Mouse (Mus musculus): Measurements from ENCODE around the gene Fkbp5. TPM values are rescaled to one million over a fixed set of nuclear protein-coding genes. Genes with fewer than 3 reads are reported as not detected.
A peak's percentile ranks its signal among the peaks of the same experiment; 100 is the strongest.

The Fkbp5 gene
- polyA plus RNA-seq, 1 experiment from 2014 or later, result 35.0 TPM

GRCm38 (mm10) chr17:28472696-28473095, 44.6 kb downstream of the Fkbp5 start:
- Histone ChIP-seq H3K4me1 (peaks cover 26% of the 10 kb centered on the region), H3K36me3 (no peaks in the 10 kb centered on the region), H3K4me3 (replicated peaks) (no peak overlapping the region), H3K27ac (no peak overlapping the region), H3K9ac (no peak overlapping the region), H3K4me2 (no peak overlapping the region), H3K9me3 (replicated peaks) (no peaks in the 10 kb centered on the region), H3K27me3 (no peaks in the 10 kb centered on the region)
- no peak for ATAC-seq (replicated peaks; ENCODE audit: low FRiP score)
- WGBS, result 85% methylated on average over 5 of the region's 5 CpGs

GRCm38 (mm10) chr17:28470876-28471275, 46.5 kb downstream of the Fkbp5 start:
- Histone ChIP-seq H3K4me3 (replicated peaks) (no peak overlapping the region), H3K4me2 (no peak overlapping the region), H3K36me3 (no peaks in the 10 kb centered on the region), H3K27me3 (no peaks in the 10 kb centered on the region), H3K9ac (no peak overlapping the region), H3K4me1 (peaks cover 34% of the 10 kb centered on the region), H3K9me3 (replicated peaks) (no peaks in the 10 kb centered on the region), H3K27ac (0 out of 2 replicates have a peak overlapping the region, but pooled peaks have one; percentile 14)
- WGBS, result 40% methylated on average over 6 of the region's 6 CpGs
- ATAC-seq (replicated peaks; ENCODE audit: low FRiP score), result no peak

DNA sequence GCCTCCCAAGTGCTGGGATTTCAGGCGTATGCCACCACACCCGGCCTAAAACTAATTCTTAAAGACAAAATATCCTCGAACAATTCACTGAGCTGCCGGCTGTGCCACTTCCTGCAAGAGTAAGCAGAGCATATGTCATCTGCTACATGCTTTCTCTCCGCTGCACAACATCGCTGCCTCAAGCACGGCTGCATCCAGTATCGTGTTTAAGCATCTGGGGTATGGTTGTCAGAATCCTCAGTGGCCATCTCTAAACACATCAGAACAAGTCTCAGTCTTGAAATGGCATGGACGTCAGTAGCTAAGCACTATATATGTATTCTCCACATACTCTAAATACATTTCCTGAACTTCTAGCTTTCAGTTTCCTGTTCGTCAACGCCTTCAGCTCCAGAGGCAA, 49.6 kb downstream of the Fkbp5 start:
- H3K4me2 ChIP-seq, result peak overlapping the region; percentile 36
- peaks cover 43% of the 10 kb centered on the region for H3K4me1 ChIP-seq
- H3K4me3 ChIP-seq (replicated peaks), result 0 out of 2 replicates have a peak overlapping the region, but pooled peaks have one; percentile 5
- no peaks in the 10 kb centered on the region for H3K9me3 ChIP-seq (replicated peaks)
- H3K9ac ChIP-seq, result no peak overlapping the region
- no peak for ATAC-seq (replicated peaks; ENCODE audit: low FRiP score)
- no peaks in the 10 kb centered on the region for H3K27me3 ChIP-seq
- H3K27ac ChIP-seq, result peak overlapping the region; percentile 46
- 46% methylated on average over 11 of the region's 11 CpGs for WGBS
- H3K36me3 ChIP-seq, result no peaks in the 10 kb centered on the region

DNA sequence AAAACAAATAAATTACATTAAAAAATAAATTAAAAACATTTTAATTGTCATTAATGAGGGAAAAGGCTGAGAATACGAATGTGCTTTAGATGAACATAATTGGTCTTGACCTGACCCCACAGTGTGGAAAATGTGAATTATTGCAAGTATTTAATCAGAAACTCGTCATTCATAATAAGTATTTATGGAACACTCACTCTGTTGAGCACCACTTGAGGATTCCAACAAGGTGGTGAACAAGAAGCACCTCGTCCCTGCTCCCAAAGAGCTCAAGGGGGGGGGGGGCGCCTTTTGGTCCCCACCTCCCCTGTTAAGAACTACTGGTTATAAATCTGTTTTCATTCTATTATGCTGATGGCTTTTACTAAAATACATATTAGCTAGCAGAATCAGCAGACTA, 51.4 kb downstream of the Fkbp5 start:
- H3K9ac ChIP-seq, result no peak overlapping the region
- no peak overlapping the region for H3K4me3 ChIP-seq (replicated peaks)
- ATAC-seq (replicated peaks; ENCODE audit: low FRiP score), result no peak
- H3K27ac ChIP-seq, result no peak overlapping the region
- 82% methylated on average over 4 of the region's 4 CpGs for WGBS
- no peaks in the 10 kb centered on the region for H3K9me3 ChIP-seq (replicated peaks)
- H3K4me1 ChIP-seq, result peaks cover 29% of the 10 kb centered on the region
- no peaks in the 10 kb centered on the region for H3K27me3 ChIP-seq
- H3K36me3 ChIP-seq, result no peaks in the 10 kb centered on the region
- H3K4me2 ChIP-seq, result no peak overlapping the region

GRCm38 (mm10) chr17:28463701-28464443, 53.5 kb downstream of the Fkbp5 start:
- H3K27me3 ChIP-seq, result no peaks in the 10 kb centered on the region
- H3K36me3 ChIP-seq, result no peaks in the 10 kb centered on the region
- WGBS, result 66% methylated on average over 7 of the region's 7 CpGs
- H3K4me2 ChIP-seq, result no peak overlapping the region
- H3K27ac ChIP-seq, result no peak overlapping the region
- H3K4me3 ChIP-seq (replicated peaks), result no peak overlapping the region
- H3K9ac ChIP-seq, result no peak overlapping the region
- H3K4me1 ChIP-seq, result peaks cover 25% of the 10 kb centered on the region
- ATAC-seq (replicated peaks; ENCODE audit: low FRiP score), result no peak
- no peaks in the 10 kb centered on the region for H3K9me3 ChIP-seq (replicated peaks)

GRCm38 (mm10) chr17:28460388-28460787, 56.9 kb downstream of the Fkbp5 start:
- Histone ChIP-seq H3K27ac (no peak overlapping the region), H3K4me3 (replicated peaks) (no peak overlapping the region), H3K4me2 (no peak overlapping the region), H3K9me3 (replicated peaks) (no peaks in the 10 kb centered on the region), H3K9ac (no peak overlapping the region), H3K4me1 (peaks cover 10% of the 10 kb centered on the region), H3K27me3 (no peaks in the 10 kb centered on the region), H3K36me3 (no peaks in the 10 kb centered on the region)
- WGBS, result 81% methylated on average over 1 of the region's 1 CpGs
- no peak for ATAC-seq (replicated peaks; ENCODE audit: low FRiP score)

DNA sequence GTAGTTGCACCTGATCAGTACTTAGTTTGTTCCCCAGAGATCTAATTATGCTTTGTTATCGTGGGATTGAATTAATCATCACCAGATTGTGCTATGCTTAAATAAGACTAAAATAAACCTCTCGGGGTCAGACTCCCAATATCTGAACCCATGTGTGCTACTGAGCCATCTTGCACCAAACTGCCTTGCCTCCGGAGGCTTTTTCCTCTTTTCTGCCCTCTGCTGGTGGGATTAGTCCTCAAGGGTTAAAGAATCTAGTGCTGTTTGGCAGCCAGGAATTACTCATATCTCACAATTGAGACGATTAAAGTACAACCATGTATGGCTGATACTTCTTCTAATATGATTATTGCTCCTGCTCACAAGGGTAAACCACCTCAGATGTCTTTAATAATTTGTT, 62.2 kb downstream of the Fkbp5 start:
- no peak overlapping the region for H3K4me3 ChIP-seq (replicated peaks)
- peaks cover 6% of the 10 kb centered on the region; the same call in 1 of the 2 replicates for H3K4me1 ChIP-seq
- ATAC-seq (replicated peaks; ENCODE audit: low FRiP score), result no peak
- H3K36me3 ChIP-seq, result no peaks in the 10 kb centered on the region
- H3K27me3 ChIP-seq, result no peaks in the 10 kb centered on the region
- no peaks in the 10 kb centered on the region for H3K9me3 ChIP-seq (replicated peaks)
- H3K4me2 ChIP-seq, result no peak overlapping the region
- WGBS, result 65% methylated on average over 4 of the region's 4 CpGs
- no peak overlapping the region for H3K9ac ChIP-seq
- no peak overlapping the region for H3K27ac ChIP-seq

- Histone ChIP-seq H3K4me3 (replicated peaks) (no peak overlapping the region), H3K27ac (0 out of 2 replicates have a peak overlapping the region, but pooled peaks have one; percentile 51), H3K4me2 (no peak overlapping the region), H3K36me3 (no peaks in the 10 kb centered on the region), H3K27me3 (no peaks in the 10 kb centered on the region), H3K4me1 (peaks cover 15% of the 10 kb centered on the region), H3K9ac (no peak overlapping the region), H3K9me3 (replicated peaks) (no peaks in the 10 kb centered on the region)
- WGBS, result 61% methylated on average over 6 of the region's 6 CpGs
- ATAC-seq (replicated peaks; ENCODE audit: low FRiP score), result 0 out of 2 replicates have a peak, but pooled peaks have one; percentile 52
Observed at GRCm38 (mm10) chr17:28452889-28453288, 64.4 kb downstream of the Fkbp5 start.

DNA sequence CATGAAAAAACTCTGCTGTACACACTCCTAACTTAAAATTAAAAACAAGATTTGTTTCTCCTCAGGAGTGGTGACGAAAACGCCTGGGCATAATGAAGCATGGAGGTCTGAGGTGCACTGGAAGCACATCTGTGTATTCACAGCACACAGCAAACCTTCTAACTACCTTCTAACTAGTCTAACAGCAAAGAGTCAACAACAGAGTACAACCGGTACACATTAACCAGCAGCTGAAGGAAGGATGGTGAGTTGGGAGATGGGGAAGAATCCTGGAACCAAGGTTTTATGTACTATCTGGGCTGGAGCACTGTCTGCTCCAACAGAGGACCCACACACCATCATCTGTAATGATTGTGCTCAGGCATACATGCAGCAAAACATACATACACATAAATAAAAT, 65.4 kb downstream of the Fkbp5 start:
- ATAC-seq (replicated peaks; ENCODE audit: low FRiP score), result no peak
- Histone ChIP-seq H3K4me1 (peaks cover 18% of the 10 kb centered on the region), H3K36me3 (no peaks in the 10 kb centered on the region), H3K27ac (peak overlapping the region; percentile 56), H3K4me3 (replicated peaks) (no peak overlapping the region), H3K9ac (no peak overlapping the region), H3K4me2 (no peak overlapping the region), H3K9me3 (replicated peaks) (no peaks in the 10 kb centered on the region), H3K27me3 (no peaks in the 10 kb centered on the region)
- 80% methylated on average over 3 of the region's 3 CpGs for WGBS

GRCm38 (mm10) chr17:28451487-28451886, 65.8 kb downstream of the Fkbp5 start:
- Histone ChIP-seq H3K27me3 (no peaks in the 10 kb centered on the region), H3K4me3 (replicated peaks) (no peak overlapping the region), H3K36me3 (no peaks in the 10 kb centered on the region), H3K27ac (peak overlapping the region; percentile 56), H3K9me3 (replicated peaks) (no peaks in the 10 kb centered on the region), H3K9ac (no peak overlapping the region), H3K4me1 (peaks cover 18% of the 10 kb centered on the region), H3K4me2 (no peak overlapping the region)
- 86% methylated on average over 5 of the region's 5 CpGs for WGBS
- ATAC-seq (replicated peaks; ENCODE audit: low FRiP score), result no peak

DNA sequence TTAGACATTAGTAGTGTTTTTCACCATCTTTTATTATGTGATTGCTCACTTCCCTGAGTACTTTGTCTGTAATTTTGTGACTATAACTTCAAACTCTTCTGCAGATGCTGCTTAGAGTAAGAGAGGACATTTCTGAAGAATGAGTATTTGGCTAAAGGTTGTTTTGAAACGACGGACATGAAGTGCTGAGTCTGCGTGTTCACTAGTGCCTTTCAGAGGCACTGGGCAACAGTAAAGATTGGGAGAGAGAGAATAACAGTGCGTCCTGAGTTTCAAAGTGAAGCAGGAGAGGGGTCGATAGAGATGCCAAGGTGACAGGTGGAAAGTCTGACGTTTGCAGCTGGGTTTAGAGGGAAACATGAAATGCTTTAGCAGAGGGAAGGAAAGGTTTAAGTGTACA, 69.1 kb downstream of the Fkbp5 start:
- no peaks in the 10 kb centered on the region for H3K9me3 ChIP-seq (replicated peaks)

DNA sequence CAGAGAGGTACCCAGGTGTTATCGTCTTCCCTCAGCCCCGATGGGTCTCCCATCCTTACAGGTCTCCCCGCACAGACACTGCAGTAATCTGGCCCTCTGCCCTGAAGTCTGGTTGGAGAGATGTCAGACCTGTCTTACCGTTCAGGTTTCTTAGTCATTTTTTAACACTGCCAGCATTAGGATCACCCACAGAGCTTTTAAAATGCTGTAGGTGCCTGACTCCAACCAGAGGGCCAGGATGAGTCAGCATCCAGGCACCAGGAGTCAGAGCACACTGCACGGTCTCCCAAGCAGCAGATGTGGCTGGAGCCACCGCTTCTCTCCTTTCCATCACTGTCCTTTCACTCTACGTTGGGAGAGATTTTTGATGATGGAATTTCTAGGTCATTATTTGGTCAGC, 69.5 kb downstream of the Fkbp5 start:
- 73% methylated on average over 7 of the region's 7 CpGs for WGBS
- Histone ChIP-seq H3K27ac (no peak overlapping the region), H3K4me1 (peaks cover 14% of the 10 kb centered on the region), H3K36me3 (no peaks in the 10 kb centered on the region), H3K27me3 (no peaks in the 10 kb centered on the region), H3K4me3 (replicated peaks) (no peak overlapping the region), H3K4me2 (no peak overlapping the region), H3K9ac (no peak overlapping the region), H3K9me3 (replicated peaks) (no peaks in the 10 kb centered on the region)
- no peak for ATAC-seq (replicated peaks; ENCODE audit: low FRiP score)

More for the DNA sequence above, 69.1 kb downstream of the Fkbp5 start:
- Histone ChIP-seq H3K27ac (0 out of 2 replicates have a peak overlapping the region, but pooled peaks have one; percentile 18), H3K9ac (no peak overlapping the region), H3K4me1 (peaks cover 15% of the 10 kb centered on the region), H3K36me3 (no peaks in the 10 kb centered on the region), H3K4me2 (no peak overlapping the region), H3K27me3 (no peaks in the 10 kb centered on the region), H3K4me3 (replicated peaks) (no peak overlapping the region)
- no peak for ATAC-seq (replicated peaks; ENCODE audit: low FRiP score)
- 49% methylated on average over 6 of the region's 6 CpGs for WGBS

- H3K36me3 ChIP-seq, result no peaks in the 10 kb centered on the region
- H3K4me3 ChIP-seq (replicated peaks), result no peak overlapping the region
- 77% methylated on average over 5 of the region's 5 CpGs for WGBS
- no peak for ATAC-seq (replicated peaks; ENCODE audit: low FRiP score)
- H3K4me1 ChIP-seq, result peaks cover 16% of the 10 kb centered on the region
- no peak overlapping the region for H3K27ac ChIP-seq
- no peaks in the 10 kb centered on the region for H3K9me3 ChIP-seq (replicated peaks)
- no peak overlapping the region for H3K9ac ChIP-seq
- no peaks in the 10 kb centered on the region for H3K27me3 ChIP-seq
- no peak overlapping the region for H3K4me2 ChIP-seq
Observed at GRCm38 (mm10) chr17:28446820-28447168, 70.5 kb downstream of the Fkbp5 start.
